Mouse (Mus musculus) MEL (cell line): ENCODE measurements around the gene Itga2b. TPM values are rescaled to one million over a fixed set of nuclear protein-coding genes. Genes with fewer than 3 reads are reported as not detected.
A peak's percentile ranks its signal among the peaks of the same experiment; 100 is the strongest.
"Not testable (repeated sequence)": the region's sequence is repeated elsewhere in the genome, so short reads cannot be mapped to it uniquely, and the experiment has no call there.

Source experiments
- DNase-seq: peaks from one replicate; pipeline ENCODE4 v3.0.0; 2011; ENCODE audit warnings: low read depth, low spot score
- H3K27ac ChIP-seq: 2 replicates; pipeline ENCODE4 v1.5.1; 2012; ENCODE audit warnings: low read depth, mild to moderate bottlenecking, control low read depth, low read length, moderate library complexity; ENCODE audit not compliant: control insufficient read depth
- H3K27me3 ChIP-seq, 2 experiments: fragments of 150-350 bp in 1 of 2; sonication (generic) in 1 of 2; 2 replicates each; pipeline ENCODE4 v1.6.1; 2012; ENCODE audit warnings: low read length in 2 of 2, mild to moderate bottlenecking in 2 of 2, improper control_type of control experiment in 1 of 2, moderate library complexity in 1 of 2; ENCODE audit not compliant: insufficient read depth in 2 of 2, control insufficient read depth in 1 of 2
- H3K36me3 ChIP-seq, 2 experiments: 2 replicates each; pipeline ENCODE4 v1.6.1; 2012 to 2014; ENCODE audit warnings: low read length in 2 of 2, improper control_type of control experiment in 1 of 2, inconsistent platforms in 1 of 2, mild to moderate bottlenecking in 1 of 2; ENCODE audit not compliant: insufficient read depth in 2 of 2, control insufficient read depth in 1 of 2
- H3K4me1 ChIP-seq, 2 experiments: fragments of 150-350 bp in 1 of 2; sonication (generic) in 1 of 2; 2 replicates each; pipeline ENCODE4 v1.6.1; 2012; ENCODE audit warnings: low read length in 2 of 2, improper control_type of control experiment in 1 of 2, mild to moderate bottlenecking in 1 of 2; ENCODE audit not compliant: insufficient read depth in 2 of 2, control insufficient read depth in 1 of 2
- H3K4me3 ChIP-seq, 2 experiments: fragments of 150-350 bp in 1 of 2; sonication (generic) in 1 of 2; 2 replicates each; pipeline ENCODE4 v1.5.1; 2012; ENCODE audit warnings: low read depth in 2 of 2, low read length in 2 of 2, mild to moderate bottlenecking in 2 of 2, moderate library complexity in 2 of 2, control low read depth in 1 of 2, improper control_type of control experiment in 1 of 2; ENCODE audit not compliant: control insufficient read depth in 1 of 2, insufficient read depth in 1 of 2
- H3K79me2 ChIP-seq: 2 replicates; pipeline ENCODE4 v1.6.1; 2012; ENCODE audit warnings: mild to moderate bottlenecking, low read length, moderate library complexity; ENCODE audit not compliant: control insufficient read depth, poor library complexity, insufficient read depth
- H3K9ac ChIP-seq: 2 replicates; pipeline ENCODE4 v1.6.1; 2012; ENCODE audit warnings: low read depth, mild to moderate bottlenecking, control low read depth, low read length, moderate library complexity; ENCODE audit not compliant: control insufficient read depth, poor library complexity, severe bottlenecking
- H3K9me3 ChIP-seq: fragments of 150-350 bp; sonication (generic); replicated peaks from 2 replicates; pipeline ENCODE4 v1.6.1; 2012; ENCODE audit warnings: mild to moderate bottlenecking, low read length, improper control_type of control experiment, moderate library complexity; ENCODE audit not compliant: insufficient read depth
- CHD1 ChIP-seq: IDR thresholded peaks from 2 replicates; pipeline ENCODE4 v1.6.1; 2012; ENCODE audit warnings: low read depth, mild to moderate bottlenecking, inconsistent platforms, low read length, improper control_type of control experiment
- CHD2 ChIP-seq: IDR thresholded peaks from 2 replicates; pipeline ENCODE4 v1.6.1; 2011; ENCODE audit warnings: low read length, improper control_type of control experiment
- CTCF ChIP-seq, 3 experiments: IDR thresholded peaks in 2 of 3; conservative IDR thresholded peaks in 1 of 3; 2 replicates each; pipeline ENCODE4 v1.5.1; 2011 to 2012; ENCODE audit warnings: low read length in 3 of 3, low read depth in 2 of 3, mild to moderate bottlenecking in 2 of 3, improper control_type of control experiment in 1 of 3, inconsistent platforms in 1 of 3, mixed read lengths in 1 of 3, moderate library complexity in 1 of 3; ENCODE audit not compliant: control insufficient read depth in 1 of 3, insufficient read depth in 1 of 3, poor library complexity in 1 of 3, severe bottlenecking in 1 of 3
- ELF1 ChIP-seq: IDR thresholded peaks from 2 replicates; pipeline ENCODE4 v1.6.1; 2014; ENCODE audit warnings: low read depth, mild to moderate bottlenecking, inconsistent platforms, low read length, improper control_type of control experiment, moderate library complexity
- EP300 ChIP-seq, 2 experiments: IDR thresholded peaks; 2 replicates each; pipeline ENCODE4 v1.6.1; 2011; ENCODE audit warnings: improper control_type of control experiment in 2 of 2, low read length in 2 of 2, low read depth in 1 of 2, mild to moderate bottlenecking in 1 of 2
- ETS1 ChIP-seq: IDR thresholded peaks from 2 replicates; pipeline ENCODE4 v1.6.1; 2012; ENCODE audit warnings: low read depth, mild to moderate bottlenecking, inconsistent platforms, low read length, improper control_type of control experiment, moderate library complexity
- GABPA ChIP-seq: IDR thresholded peaks from 2 replicates; pipeline ENCODE4 v1.6.1; 2012; ENCODE audit warnings: low read depth, mild to moderate bottlenecking, inconsistent platforms, low read length, improper control_type of control experiment, moderate library complexity
- HCFC1 ChIP-seq: IDR thresholded peaks from 2 replicates; pipeline ENCODE4 v1.6.1; 2012; ENCODE audit warnings: low read depth, mild to moderate bottlenecking, inconsistent platforms, low read length, improper control_type of control experiment, moderate library complexity
- MAFK ChIP-seq: IDR thresholded peaks from 2 replicates; pipeline ENCODE4 v1.6.1; 2011; ENCODE audit warnings: low read depth, mild to moderate bottlenecking, low read length, improper control_type of control experiment, borderline replicate concordance
- MXI1 ChIP-seq: IDR thresholded peaks from 2 replicates; pipeline ENCODE4 v1.6.1; 2011; ENCODE audit warnings: mild to moderate bottlenecking, low read depth, low read length, improper control_type of control experiment
- NELFE ChIP-seq: IDR thresholded peaks from 2 replicates; pipeline ENCODE4 v1.6.1; 2011; ENCODE audit warnings: low read depth, low read length, improper control_type of control experiment
- POLR2A ChIP-seq, 2 experiments: IDR thresholded peaks; 2 replicates each; pipeline ENCODE4 v1.6.1; 2011 to 2012; ENCODE audit warnings: low read length in 2 of 2, mild to moderate bottlenecking in 2 of 2, control low read depth in 1 of 2, improper control_type of control experiment in 1 of 2, low read depth in 1 of 2, moderate library complexity in 1 of 2; ENCODE audit not compliant: control insufficient read depth in 1 of 2, insufficient read depth in 1 of 2, poor library complexity in 1 of 2
- POLR2AphosphoS2 ChIP-seq: IDR thresholded peaks from 2 replicates; pipeline ENCODE4 v1.6.1; 2011; ENCODE audit warnings: low read length, improper control_type of control experiment
- POLR2AphosphoS5 ChIP-seq: IDR thresholded peaks from 2 replicates; pipeline ENCODE4 v1.6.1; 2012; ENCODE audit warnings: low read depth, borderline replicate concordance, mild to moderate bottlenecking, inconsistent platforms, low read length, moderate library complexity, mixed read lengths
- SIN3A ChIP-seq: IDR thresholded peaks from 2 replicates; pipeline ENCODE4 v1.6.1; 2012; ENCODE audit warnings: low read length, improper control_type of control experiment, inconsistent platforms
- TBP ChIP-seq: IDR thresholded peaks from 2 replicates; pipeline ENCODE4 v1.8.0; 2011; ENCODE audit warnings: low read depth, low read length, improper control_type of control experiment
- TCF12 ChIP-seq: IDR thresholded peaks from 2 replicates; pipeline ENCODE4 v1.6.1; 2014; ENCODE audit warnings: low read depth, mild to moderate bottlenecking, inconsistent platforms, low read length, improper control_type of control experiment, moderate library complexity
- USF2 ChIP-seq, 2 experiments: IDR thresholded peaks; 2 replicates each; pipeline ENCODE4 v1.6.1; 2011 to 2012; ENCODE audit warnings: improper control_type of control experiment in 2 of 2, low read length in 2 of 2, borderline replicate concordance in 1 of 2, inconsistent platforms in 1 of 2, low read depth in 1 of 2, mild to moderate bottlenecking in 1 of 2; ENCODE audit not compliant: insufficient read depth in 1 of 2
- ZC3H11A ChIP-seq: IDR thresholded peaks from 2 replicates; pipeline ENCODE4 v1.6.1; 2012; ENCODE audit warnings: low read depth, mild to moderate bottlenecking, inconsistent platforms, low read length, improper control_type of control experiment
- ZKSCAN1 ChIP-seq: IDR thresholded peaks from 2 replicates; pipeline ENCODE4 v1.6.1; 2012; ENCODE audit warnings: low read depth, mild to moderate bottlenecking, inconsistent platforms, low read length, improper control_type of control experiment, moderate library complexity
- ZNF384 ChIP-seq: IDR thresholded peaks from 2 replicates; pipeline ENCODE4 v1.6.1; 2012; ENCODE audit warnings: low read depth, mild to moderate bottlenecking, inconsistent platforms, low read length, improper control_type of control experiment
- polyA plus RNA-seq, 2 experiments: library from polyadenylated mRNA; stranded (reverse) in 1 of 2; unstranded in 1 of 2; fragments of >175 nt in 1 of 2; fragments of >200 nt in 1 of 2; gene quantifications; 2 replicates each; pipeline versions ENCODE4 v1.2.1 to v1.2.4; 2012; ENCODE audit warnings: low replicate concordance in 2 of 2, low read depth in 1 of 2; ENCODE audit not compliant: insufficient read length in 2 of 2, insufficient read depth in 1 of 2, missing spikeins in 1 of 2
- total RNA-seq: library from RNA; depleted of rRNA; stranded (reverse); fragments of 300-350 nt; gene quantifications from 2 replicates; pipeline ENCODE4 v1.2.3, GENCODE M21; 2012

Itga2b gene
- total and polyA plus RNA-seq, 3 experiments, result 10.7 to 55.7 TPM; not detected in 1

DNA sequence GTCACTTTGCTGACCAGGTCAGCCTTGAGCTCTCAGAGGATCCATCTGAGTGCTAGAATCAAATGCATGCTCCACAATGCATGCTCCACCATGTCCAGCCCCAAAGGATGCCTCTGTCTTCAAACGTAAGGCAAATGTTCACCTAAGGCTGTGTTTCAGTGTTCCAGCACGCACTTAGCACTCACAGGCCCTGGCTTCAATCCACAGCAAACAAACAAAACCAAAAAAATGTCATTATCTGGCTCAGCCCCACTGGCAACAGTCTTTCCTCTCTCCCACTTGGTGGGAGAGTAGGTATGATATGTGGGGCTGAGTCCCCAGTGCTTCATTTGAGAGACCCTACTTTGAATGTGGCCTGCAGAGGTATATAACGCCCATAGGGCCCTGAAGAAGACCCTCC lies 58.9 kb downstream of the Itga2b start:
- H3K4me3 ChIP-seq, result no peak overlapping the region
- H3K9me3 ChIP-seq, result no peaks in the 10 kb centered on the region
- H3K36me3 ChIP-seq, result peaks cover 0 to 12% of the 10 kb centered on the region in 2 experiments; a peak in 2 of 4 replicates
- no peak for DNase-seq
- H3K27ac ChIP-seq, result peak overlapping the region; percentile 38; the same call in 1 of the 2 replicates
- H3K9ac ChIP-seq, result peak overlapping the region; percentile 52
- TF ChIP-seq TCF12, result no peak
- TF ChIP-seq ZKSCAN1, result no peak
- no peak for TF ChIP-seq SIN3A
- TF ChIP-seq USF2 (IDR thresholded peaks at IDR 0.05; ENCODE audit: borderline replicate concordance in 1 of 2, insufficient read depth in 1 of 2, low read depth in 1 of 2, low read length in 2 of 2), result no peak
- no peak for TF ChIP-seq ETS1
- TF ChIP-seq EP300 (IDR thresholded peaks at IDR 0.05; ENCODE audit: low read depth in 1 of 2, low read length in 2 of 2), result no peak
- no peak for TF ChIP-seq POLR2AphosphoS2
- no peak for TF ChIP-seq NELFE
- no peak for TF ChIP-seq CHD1
- TF ChIP-seq ZC3H11A, result no peak
- TF ChIP-seq ELF1, result no peak
- no peak for TF ChIP-seq POLR2AphosphoS5
- TF ChIP-seq POLR2A (IDR thresholded peaks at IDR 0.05; ENCODE audit: control insufficient read depth in 1 of 2, insufficient read depth in 1 of 2, low read depth in 1 of 2, low read length in 2 of 2, poor library complexity in 1 of 2), result no peak
- TF ChIP-seq GABPA, result no peak
- no peak for TF ChIP-seq MAFK
- no peak for TF ChIP-seq CTCF (IDR thresholded peaks at IDR 0.05 in 2 of 3, conservative IDR thresholded peaks at IDR 0.05 in 1 of 3; ENCODE audit: control insufficient read depth in 1 of 3, insufficient read depth in 1 of 3, low read depth in 2 of 3, low read length in 3 of 3, poor library complexity in 1 of 3, severe bottlenecking in 1 of 3)
- no peak for TF ChIP-seq CHD2
- no peak for TF ChIP-seq HCFC1
- no peak for TF ChIP-seq MXI1
- peaks cover 18% of the 10 kb centered on the region for H3K79me2 ChIP-seq
- peaks cover 0 to 11% of the 10 kb centered on the region in 2 experiments; a peak in 2 of 4 replicates for H3K27me3 ChIP-seq
- H3K4me1 ChIP-seq, result peaks cover 11 to 20% of the 10 kb centered on the region in 2 experiments

GRCm38 (mm10) chr11:102410345-102410744 lies 59.6 kb downstream of the Itga2b start:
- Histone ChIP-seq H3K36me3 (peaks cover 0 to 14% of the 10 kb centered on the region in 2 experiments; a peak in 2 of 4 replicates), H3K79me2 (peaks cover 19% of the 10 kb centered on the region), H3K4me1 (peaks cover 11 to 22% of the 10 kb centered on the region in 2 experiments)
- not testable (repeated sequence) for H3K9ac ChIP-seq, H3K27ac ChIP-seq, H3K4me3 ChIP-seq, H3K27me3 ChIP-seq, H3K9me3 ChIP-seq, DNase-seq
- TF ChIP-seq TBP (0 out of 2 replicates have a peak, but pooled peaks have one; percentile 26), ZNF384 (peak; percentile 65; the same call in 1 of the 2 replicates)
